In the genomic region with DNA sequence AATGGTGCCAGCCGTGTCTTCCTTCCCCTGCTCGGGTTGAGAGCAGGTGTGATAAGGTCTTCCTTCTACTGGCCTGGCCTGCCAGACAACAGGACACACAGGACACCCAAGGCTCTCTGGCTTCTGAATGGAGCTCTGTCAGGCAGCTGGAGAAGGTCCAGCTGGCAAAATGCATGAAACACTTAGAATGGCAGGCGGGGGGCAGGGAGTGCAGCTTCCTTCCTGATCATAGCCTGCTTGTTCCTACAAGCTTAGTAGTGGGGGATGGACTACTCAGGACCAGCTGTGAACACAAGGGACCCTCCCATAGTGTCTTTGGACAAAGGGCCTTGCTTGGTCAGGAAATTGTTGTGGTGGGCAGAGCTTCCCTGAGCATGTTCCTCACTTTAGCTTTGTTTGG, we compare ENCODE assay signal across 8 mouse cellular contexts. TPM values are rescaled to one million over a fixed set of nuclear protein-coding genes. Genes with fewer than 3 reads are reported as not detected.
A peak's percentile ranks its signal among the peaks of the same experiment; 100 is the strongest.
DNase-seq lines count a peak whose midpoint lies in the region; ATAC-seq and TF ChIP-seq lines count a peak whose summit lies in the region.

No protein-coding gene starts in this region.

- no peak overlapping the region for H3K4me2 ChIP-seq in embryonic facial prominence, embryonic 14.5 days (ENCODE audit: low read depth, low read length)
- 0 out of 2 replicates have a peak overlapping the region, but pooled peaks have one; percentile 1 for H3K4me2 ChIP-seq in heart, postnatal 0 days (ENCODE audit: low read depth, low read length)
- H3K4me2 ChIP-seq in lung, postnatal 0 days (replicated peaks; ENCODE audit: low read depth, low read length) = no peak overlapping the region

- DNase-seq in embryonic facial prominence, embryonic 14.5 days (ENCODE audit: low spot score) = peak; percentile 29
- no peak for DNase-seq in embryonic facial prominence, embryonic 10.5 days (ENCODE audit: low spot score)
- DNase-seq in lung, adult 18-20 months = peak; percentile 22 to 44
- DNase-seq in lung, adult 2 months = no peak
- DNase-seq in heart, postnatal 0 days (ENCODE audit: low spot score) = peak; percentile 72
- DNase-seq in lung, postnatal 0 days (ENCODE audit: low spot score) = peak; percentile 74
- no peak for DNase-seq in ovary, adult 18-20 months (ENCODE audit: low spot score)

- peaks cover 84% of the 10 kb centered on the region for H3K36me3 ChIP-seq in embryonic facial prominence, embryonic 14.5 days (ENCODE audit: control insufficient read depth, insufficient read depth, low read length)
- peaks cover 95% of the 10 kb centered on the region for H3K36me3 ChIP-seq in embryonic facial prominence, embryonic 10.5 days (replicated peaks)
- H3K36me3 ChIP-seq in heart, postnatal 0 days (replicated peaks; ENCODE audit: control insufficient read depth, insufficient read depth, low read length) = peaks cover 67% of the 10 kb centered on the region
- H3K36me3 ChIP-seq in lung, postnatal 0 days (ENCODE audit: insufficient read depth, low read length) = peaks cover 40% of the 10 kb centered on the region

- H3K9me3 ChIP-seq in embryonic facial prominence, embryonic 14.5 days (ENCODE audit: control insufficient read depth, low read length) = no peaks in the 10 kb centered on the region
- H3K9me3 ChIP-seq in embryonic facial prominence, embryonic 10.5 days = no peaks in the 10 kb centered on the region
- no peaks in the 10 kb centered on the region for H3K9me3 ChIP-seq in heart, postnatal 0 days (replicated peaks; ENCODE audit: control insufficient read depth, low read length)
- H3K9me3 ChIP-seq in lung, postnatal 0 days (ENCODE audit: low read length) = no peaks in the 10 kb centered on the region

- no peaks in the 10 kb centered on the region for H3K4me1 ChIP-seq in embryonic facial prominence, embryonic 14.5 days (ENCODE audit: control insufficient read depth, insufficient read depth, low read length)
- H3K4me1 ChIP-seq in embryonic facial prominence, embryonic 10.5 days = no peaks in the 10 kb centered on the region; the same call in 1 of the 2 replicates
- H3K4me1 ChIP-seq in lung, adult 2 months (ENCODE audit: control insufficient read depth, insufficient read depth, low read length) = 0 out of 2 replicates have a peak, but pooled peaks cover 6% of the 10 kb centered on the region
- H3K4me1 ChIP-seq in heart, postnatal 0 days (ENCODE audit: control insufficient read depth, insufficient read depth) = peaks cover 12% of the 10 kb centered on the region; the same call in 1 of the 2 replicates
- no peaks in the 10 kb centered on the region for H3K4me1 ChIP-seq in lung, postnatal 0 days (ENCODE audit: insufficient read depth, low read depth, low read length)

- H3K27ac ChIP-seq in embryonic facial prominence, embryonic 14.5 days (replicated peaks; ENCODE audit: low read depth, low read length) = no peak overlapping the region
- H3K27ac ChIP-seq in embryonic facial prominence, embryonic 10.5 days (replicated peaks) = no peak overlapping the region
- H3K27ac ChIP-seq in heart, postnatal 0 days (ENCODE audit: low read depth) = 0 out of 2 replicates have a peak overlapping the region, but pooled peaks have one; percentile 21
- 0 out of 2 replicates have a peak overlapping the region, but pooled peaks have one; percentile 52 for H3K27ac ChIP-seq in lung, postnatal 0 days (ENCODE audit: low read length)

- H3K9ac ChIP-seq in embryonic facial prominence, embryonic 14.5 days (ENCODE audit: low read depth, low read length) = no peak overlapping the region
- no peak overlapping the region for H3K9ac ChIP-seq in heart, postnatal 0 days (replicated peaks; ENCODE audit: low read depth, low read length)
- H3K9ac ChIP-seq in lung, postnatal 0 days (replicated peaks; ENCODE audit: low read depth) = no peak overlapping the region

- no peak for TF ChIP-seq CTCF in lung, adult 2 months (IDR thresholded peaks at IDR 0.05; ENCODE audit: insufficient read depth, low read length)
- no peak for TF ChIP-seq CTCF in heart, postnatal 0 days (IDR thresholded peaks at IDR 0.05; ENCODE audit: low read depth)
- TF ChIP-seq CTCF in lung, postnatal 0 days (IDR thresholded peaks at IDR 0.05) = no peak

- 77% methylated on average over 3 of the region's 3 CpGs for WGBS in embryonic facial prominence, embryonic 14.5 days
- WGBS in embryonic facial prominence, embryonic 10.5 days = 89% methylated on average over 3 of the region's 3 CpGs
- WGBS in lung, adult 2 months = 27% methylated on average over 3 of the region's 3 CpGs
- 13% methylated on average over 3 of the region's 3 CpGs for WGBS in heart, postnatal 0 days
- 37% methylated on average over 3 of the region's 3 CpGs for WGBS in lung, postnatal 0 days

- no peak overlapping the region for H3K4me3 ChIP-seq in embryonic facial prominence, embryonic 14.5 days (ENCODE audit: low read depth, low read length)
- no peak overlapping the region for H3K4me3 ChIP-seq in embryonic facial prominence, embryonic 10.5 days
- no peak overlapping the region for H3K4me3 ChIP-seq in lung, adult 2 months (replicated peaks; ENCODE audit: extremely low read depth, low read depth, low read length)
- H3K4me3 ChIP-seq in heart, postnatal 0 days (ENCODE audit: low read depth, low read length) = no peak overlapping the region
- no peak overlapping the region for H3K4me3 ChIP-seq in lung, postnatal 0 days (ENCODE audit: low read depth, low read length)

- TF ChIP-seq POLR2A in lung, adult 2 months (IDR thresholded peaks at IDR 0.05; ENCODE audit: borderline replicate concordance, extremely low read depth, low read depth, low read length) = no peak

- H3K27me3 ChIP-seq in embryonic facial prominence, embryonic 14.5 days (replicated peaks; ENCODE audit: control insufficient read depth, insufficient read depth, low read length) = no peaks in the 10 kb centered on the region
- no peaks in the 10 kb centered on the region for H3K27me3 ChIP-seq in embryonic facial prominence, embryonic 10.5 days (replicated peaks; ENCODE audit: low read depth, poor library complexity, severe bottlenecking)
- H3K27me3 ChIP-seq in heart, postnatal 0 days (ENCODE audit: control insufficient read depth, insufficient read depth, low read length) = no peaks in the 10 kb centered on the region
- no peaks in the 10 kb centered on the region for H3K27me3 ChIP-seq in lung, postnatal 0 days (replicated peaks; ENCODE audit: insufficient read depth, low read length)

- ATAC-seq in embryonic facial prominence, embryonic 14.5 days (ENCODE audit: low read depth) = no peak
- peak; percentile 77 for ATAC-seq in heart, postnatal 0 days (ENCODE audit: insufficient read depth, low read depth)
- peak; percentile 92 for ATAC-seq in lung, postnatal 0 days
- no peak for ATAC-seq in granulocyte monocyte progenitor cell, adult 5-6 weeks (replicated peaks; ENCODE audit: poor library complexity, severe bottlenecking)

- peak; percentile 38; the same call in 1 of the 2 replicates for TF ChIP-seq EP300 in heart, postnatal 0 days (IDR thresholded peaks at IDR 0.05; ENCODE audit: low read depth)
- TF ChIP-seq EP300 in lung, postnatal 0 days (IDR thresholded peaks at IDR 0.05) = peak; percentile 62

RNA-seq across cellular contexts. Expression of gene Acap3, which starts 9.6 kb away (rescaled TPM):
- 23.9 and 24.2 TPM in 2 replicates for polyA plus RNA-seq in embryonic facial prominence, embryonic 14.5 days (2014; fragmentation: Nextera tagmentation; extraction: Ambion mirVana)
- 24.1 and 28.0 TPM in 2 replicates for polyA plus RNA-seq in embryonic facial prominence, embryonic 10.5 days (2016; fragmentation: Nextera tagmentation; extraction: Ambion mirVana)
- polyA plus RNA-seq in lung, adult 2 months (2012; rRNA removed) = 48.3 and 50.7 TPM in 2 replicates
- total RNA-seq in heart, postnatal 0 days (2014; rRNA removed; ENCODE audit: low replicate concordance) = 16.3 and 31.2 TPM in 2 replicates
- 5.8 and 6.4 TPM in 2 replicates for polyA plus RNA-seq in heart, postnatal 0 days (2015; fragmentation: Nextera tagmentation; extraction: Ambion mirVana)
- polyA plus RNA-seq in lung, postnatal 0 days (2015; fragmentation: Nextera tagmentation; extraction: Ambion mirVana) = 12.7 and 13.4 TPM in 2 replicates
- 10.7 and 23.1 TPM in 2 replicates for total RNA-seq in granulocyte monocyte progenitor cell, adult 5-6 weeks (2014; fragmentation: Nextera tagmentation)
- 6.0 and 6.1 TPM in 2 replicates for total RNA-seq in granulocyte monocyte progenitor cell, adult 5-6 weeks (2017)

RNA-seq across cellular contexts. Expression of gene Pusl1, which starts 9.6 kb away (rescaled TPM):
- polyA plus RNA-seq in embryonic facial prominence, embryonic 14.5 days (2014; fragmentation: Nextera tagmentation; extraction: Ambion mirVana) = 48.3 and 49.4 TPM in 2 replicates
- polyA plus RNA-seq in embryonic facial prominence, embryonic 10.5 days (2016; fragmentation: Nextera tagmentation; extraction: Ambion mirVana) = 50.1 and 52.7 TPM in 2 replicates
- polyA plus RNA-seq in lung, adult 2 months (2012; rRNA removed) = 82.2 and 88.0 TPM in 2 replicates
- total RNA-seq in heart, postnatal 0 days (2014; rRNA removed; ENCODE audit: low replicate concordance) = 31.3 and 33.9 TPM in 2 replicates
- 20.1 and 22.3 TPM in 2 replicates for polyA plus RNA-seq in heart, postnatal 0 days (2015; fragmentation: Nextera tagmentation; extraction: Ambion mirVana)
- 29.3 and 29.9 TPM in 2 replicates for polyA plus RNA-seq in lung, postnatal 0 days (2015; fragmentation: Nextera tagmentation; extraction: Ambion mirVana)
- total RNA-seq in granulocyte monocyte progenitor cell, adult 5-6 weeks (2014; fragmentation: Nextera tagmentation) = 21.2 and 29.3 TPM in 2 replicates
- 41.8 and 48.6 TPM in 2 replicates for total RNA-seq in granulocyte monocyte progenitor cell, adult 5-6 weeks (2017)

RNA-seq across cellular contexts. Expression of gene Ints11, which starts 31.9 kb away (rescaled TPM):
- 53.5 and 68.4 TPM in 2 replicates for polyA plus RNA-seq in embryonic facial prominence, embryonic 14.5 days (2014; fragmentation: Nextera tagmentation; extraction: Ambion mirVana)
- 97.9 and 109 TPM in 2 replicates for polyA plus RNA-seq in embryonic facial prominence, embryonic 10.5 days (2016; fragmentation: Nextera tagmentation; extraction: Ambion mirVana)
- 26.7 and 27.3 TPM in 2 replicates for polyA plus RNA-seq in lung, adult 2 months (2012; rRNA removed)
- 19.0 and 25.1 TPM in 2 replicates for total RNA-seq in heart, postnatal 0 days (2014; rRNA removed; ENCODE audit: low replicate concordance)
- polyA plus RNA-seq in heart, postnatal 0 days (2015; fragmentation: Nextera tagmentation; extraction: Ambion mirVana) = 20.0 and 21.6 TPM in 2 replicates
- polyA plus RNA-seq in lung, postnatal 0 days (2015; fragmentation: Nextera tagmentation; extraction: Ambion mirVana) = 31.7 and 34.8 TPM in 2 replicates
- 49.0 and 64.7 TPM in 2 replicates for total RNA-seq in granulocyte monocyte progenitor cell, adult 5-6 weeks (2014; fragmentation: Nextera tagmentation)
- 34.7 and 37.9 TPM in 2 replicates for total RNA-seq in granulocyte monocyte progenitor cell, adult 5-6 weeks (2017)

RNA-seq across cellular contexts. Expression of gene Cptp, which starts 32.0 kb away (rescaled TPM):
- 15.6 and 16.5 TPM in 2 replicates for polyA plus RNA-seq in embryonic facial prominence, embryonic 14.5 days (2014; fragmentation: Nextera tagmentation; extraction: Ambion mirVana)
- polyA plus RNA-seq in embryonic facial prominence, embryonic 10.5 days (2016; fragmentation: Nextera tagmentation; extraction: Ambion mirVana) = 18.6 and 19.4 TPM in 2 replicates
- 30.3 and 33.3 TPM in 2 replicates for polyA plus RNA-seq in lung, adult 2 months (2012; rRNA removed)
- 9.8 and 11.8 TPM in 2 replicates for total RNA-seq in heart, postnatal 0 days (2014; rRNA removed; ENCODE audit: low replicate concordance)
- 7.0 and 7.2 TPM in 2 replicates for polyA plus RNA-seq in heart, postnatal 0 days (2015; fragmentation: Nextera tagmentation; extraction: Ambion mirVana)
- polyA plus RNA-seq in lung, postnatal 0 days (2015; fragmentation: Nextera tagmentation; extraction: Ambion mirVana) = 10.8 and 13.8 TPM in 2 replicates
- 9.4 and 16.7 TPM in 2 replicates for total RNA-seq in granulocyte monocyte progenitor cell, adult 5-6 weeks (2014; fragmentation: Nextera tagmentation)
- total RNA-seq in granulocyte monocyte progenitor cell, adult 5-6 weeks (2017) = 7.0 and 7.8 TPM in 2 replicates

RNA-seq across cellular contexts. Expression of gene Tas1r3, which starts 38.0 kb away (rescaled TPM):
- polyA plus RNA-seq in embryonic facial prominence, embryonic 14.5 days (2014; fragmentation: Nextera tagmentation; extraction: Ambion mirVana) = 0.36 and 0.38 TPM in 2 replicates
- polyA plus RNA-seq in embryonic facial prominence, embryonic 10.5 days (2016; fragmentation: Nextera tagmentation; extraction: Ambion mirVana) = 0.29 and 0.43 TPM in 2 replicates
- 1.6 TPM in 2 replicates for polyA plus RNA-seq in lung, adult 2 months (2012; rRNA removed)
- 0.11 and 0.19 TPM in 2 replicates for total RNA-seq in heart, postnatal 0 days (2014; rRNA removed; ENCODE audit: low replicate concordance)
- 0.04 and 0.05 TPM in 2 replicates for polyA plus RNA-seq in heart, postnatal 0 days (2015; fragmentation: Nextera tagmentation; extraction: Ambion mirVana)
- polyA plus RNA-seq in lung, postnatal 0 days (2015; fragmentation: Nextera tagmentation; extraction: Ambion mirVana) = 0.19 and 0.25 TPM in 2 replicates
- total RNA-seq in granulocyte monocyte progenitor cell, adult 5-6 weeks (2014; fragmentation: Nextera tagmentation) = 1.5 TPM in 1 of 2 replicates, not detected in the other
- 0.30 and 0.93 TPM in 2 replicates for total RNA-seq in granulocyte monocyte progenitor cell, adult 5-6 weeks (2017)

Comparison
In these comparisons a context has a peak if more than half of its experiments do, and no peak if none do; other contexts are left out.
1. DNase-seq: peak in embryonic facial prominence, embryonic 14.5 days (single experiment), lung, adult 18-20 months (2 of 2), heart, postnatal 0 days (single experiment) and lung, postnatal 0 days (single experiment); none in embryonic facial prominence, embryonic 10.5 days (single experiment), lung, adult 2 months (single experiment) and ovary, adult 18-20 months (single experiment).
2. ATAC-seq: peak in heart, postnatal 0 days (single experiment) and lung, postnatal 0 days (single experiment); none in embryonic facial prominence, embryonic 14.5 days (single experiment) and granulocyte monocyte progenitor cell, adult 5-6 weeks (single experiment).
3. H3K27ac ChIP-seq: peak in heart, postnatal 0 days (single experiment) and lung, postnatal 0 days (single experiment); none in embryonic facial prominence, embryonic 14.5 days (single experiment) and embryonic facial prominence, embryonic 10.5 days (single experiment).